ENCODE assay signal across 8 mouse cellular contexts in genomic region chr1:66468704-66469020, GRCm38 (mm10). TPM values are rescaled to one million over a fixed set of nuclear protein-coding genes. Genes with fewer than 3 reads are reported as not detected.
DNase-seq lines count a peak whose midpoint lies in the region; ATAC-seq and TF ChIP-seq lines count a peak whose summit lies in the region.
"Had no signal": no experiment of that assay in that cellular context is flagged by ENCODE, and none has a peak within 500 bp of the region (broad histone marks: within the 10 kb centered on the region; RNA-seq: fewer than 3 reads in every experiment).

No protein-coding gene starts in this region.

- no peak overlapping the region for H3K27ac ChIP-seq in lung, embryonic 14.5 days (ENCODE audit: low read depth)
- H3K27ac ChIP-seq in embryonic facial prominence, embryonic 10.5 days (replicated peaks), result no peak overlapping the region
- peak overlapping the region; percentile 82 for H3K27ac ChIP-seq in hindbrain, postnatal 0 days

- H3K4me3 ChIP-seq in lung, embryonic 14.5 days (ENCODE audit: low read depth, low read length), result peak overlapping the region; percentile 44
- peak overlapping the region; percentile 68 for H3K4me3 ChIP-seq in embryonic facial prominence, embryonic 10.5 days
- H3K4me3 ChIP-seq in hindbrain, postnatal 0 days (ENCODE audit: low read length), result peak overlapping the region; percentile 80
- H3K4me3 ChIP-seq: megakaryocyte, embryonic 14.5 days had no signal

- H3K9ac ChIP-seq in lung, embryonic 14.5 days, result no peak overlapping the region
- H3K9ac ChIP-seq in hindbrain, postnatal 0 days (replicated peaks; ENCODE audit: low read length), result peak overlapping the region; percentile 79

- H3K27me3 ChIP-seq in lung, embryonic 14.5 days (ENCODE audit: insufficient read depth, low read length), result peaks cover 15% of the 10 kb centered on the region; the same call in 1 of the 2 replicates
- H3K27me3 ChIP-seq in embryonic facial prominence, embryonic 10.5 days (replicated peaks; ENCODE audit: low read depth, poor library complexity, severe bottlenecking), result peaks cover 36% of the 10 kb centered on the region
- no peaks in the 10 kb centered on the region for H3K27me3 ChIP-seq in hindbrain, postnatal 0 days (ENCODE audit: insufficient read depth, low read length)

- WGBS in lung, embryonic 14.5 days, result 13% methylated on average over 3 of the region's 3 CpGs
- 16% methylated on average over 3 of the region's 3 CpGs for WGBS in embryonic facial prominence, embryonic 10.5 days
- 4% methylated on average over 3 of the region's 3 CpGs for WGBS in hindbrain, postnatal 0 days

- H3K4me2 ChIP-seq in lung, embryonic 14.5 days, result peak overlapping the region; percentile 77
- peak overlapping the region; percentile 70 for H3K4me2 ChIP-seq in hindbrain, postnatal 0 days (ENCODE audit: low read depth, low read length)

- DNase-seq in lung, embryonic 14.5 days, result no peak
- DNase-seq in lung, adult 18-20 months, result no peak
- no peak for DNase-seq in embryonic facial prominence, embryonic 10.5 days (ENCODE audit: low spot score)
- peak; percentile 49 for DNase-seq in hindbrain, postnatal 0 days (ENCODE audit: low spot score)
- peak; percentile 52 for DNase-seq in retina, postnatal 1 day
- no peak for DNase-seq in urinary bladder, postnatal 14 days (ENCODE audit: low spot score)

- ATAC-seq in lung, embryonic 14.5 days (ENCODE audit: insufficient read depth), result peak; percentile 18; the same call in 1 of the 2 replicates
- peak; percentile 66 for ATAC-seq in hindbrain, postnatal 0 days
- ATAC-seq in megakaryocyte progenitor cell, adult 5-6 weeks (replicated peaks; ENCODE audit: poor library complexity), result no peak

- H3K36me3 ChIP-seq in lung, embryonic 14.5 days (ENCODE audit: insufficient read depth), result no peaks in the 10 kb centered on the region
- H3K36me3 ChIP-seq in embryonic facial prominence, embryonic 10.5 days (replicated peaks), result no peaks in the 10 kb centered on the region
- peaks cover 5% of the 10 kb centered on the region; the same call in 1 of the 2 replicates for H3K36me3 ChIP-seq in hindbrain, postnatal 0 days (ENCODE audit: insufficient read depth, low read length)

- H3K9me3 ChIP-seq in lung, embryonic 14.5 days (ENCODE audit: low read depth, low read length), result no peaks in the 10 kb centered on the region
- H3K9me3 ChIP-seq in embryonic facial prominence, embryonic 10.5 days, result no peaks in the 10 kb centered on the region
- no peaks in the 10 kb centered on the region for H3K9me3 ChIP-seq in hindbrain, postnatal 0 days (ENCODE audit: low read length)
- H3K9me3 ChIP-seq: megakaryocyte, embryonic 14.5 days had no signal

- H3K4me1 ChIP-seq in lung, embryonic 14.5 days (ENCODE audit: insufficient read depth), result no peaks in the 10 kb centered on the region
- peaks cover 13% of the 10 kb centered on the region for H3K4me1 ChIP-seq in embryonic facial prominence, embryonic 10.5 days
- H3K4me1 ChIP-seq in hindbrain, postnatal 0 days (ENCODE audit: insufficient read depth, low read length), result no peaks in the 10 kb centered on the region

- no peak for TF ChIP-seq CTCF in lung, embryonic 14.5 days (IDR thresholded peaks at IDR 0.05; ENCODE audit: low read depth)
- TF ChIP-seq CTCF in hindbrain, postnatal 0 days (IDR thresholded peaks at IDR 0.05; ENCODE audit: low read depth), result no peak

RNA-seq across cellular contexts. Expression of gene Unc80, which starts 0.5 kb away (rescaled TPM):
- 0.09 and 0.11 TPM in 2 replicates for polyA plus RNA-seq in lung, embryonic 14.5 days (2014; fragmentation: Nextera tagmentation; extraction: Ambion mirVana)
- 0.10 and 0.28 TPM in 2 replicates for polyA plus RNA-seq in embryonic facial prominence, embryonic 10.5 days (2016; fragmentation: Nextera tagmentation; extraction: Ambion mirVana)
- 25.9 and 37.3 TPM in 2 replicates for total RNA-seq in hindbrain, postnatal 0 days (2014; rRNA removed)
- polyA plus RNA-seq in hindbrain, postnatal 0 days (2015; fragmentation: Nextera tagmentation; extraction: Ambion mirVana), result 8.9 and 9.0 TPM in 2 replicates
- total RNA-seq in megakaryocyte progenitor cell, adult 5-6 weeks (2015), result 0.05 TPM in 1 of 2 replicates, not detected in the other
- total RNA-seq in megakaryocyte progenitor cell, adult 5-6 weeks (2017), result not detected in 2 replicates

Comparison
In these comparisons a context has a peak if more than half of its experiments do, and no peak if none do; other contexts are left out.
1. DNase-seq: peak in hindbrain, postnatal 0 days (single experiment) and retina, postnatal 1 day (single experiment); none in lung, embryonic 14.5 days (single experiment), lung, adult 18-20 months (0 of 2), embryonic facial prominence, embryonic 10.5 days (single experiment) and urinary bladder, postnatal 14 days (single experiment).
2. Peak in every context shown above with its lines, with median percentiles within 50 percentile points of each other: H3K4me3 ChIP-seq.